Mouse (Mus musculus): ENCODE measurements around the gene Bean1. TPM values are rescaled to one million over a fixed set of nuclear protein-coding genes. Genes with fewer than 3 reads are reported as not detected.

Bean1 gene
- polyA plus RNA-seq (2017; shearing (Covaris generic)), result 1.0 TPM

DNA sequence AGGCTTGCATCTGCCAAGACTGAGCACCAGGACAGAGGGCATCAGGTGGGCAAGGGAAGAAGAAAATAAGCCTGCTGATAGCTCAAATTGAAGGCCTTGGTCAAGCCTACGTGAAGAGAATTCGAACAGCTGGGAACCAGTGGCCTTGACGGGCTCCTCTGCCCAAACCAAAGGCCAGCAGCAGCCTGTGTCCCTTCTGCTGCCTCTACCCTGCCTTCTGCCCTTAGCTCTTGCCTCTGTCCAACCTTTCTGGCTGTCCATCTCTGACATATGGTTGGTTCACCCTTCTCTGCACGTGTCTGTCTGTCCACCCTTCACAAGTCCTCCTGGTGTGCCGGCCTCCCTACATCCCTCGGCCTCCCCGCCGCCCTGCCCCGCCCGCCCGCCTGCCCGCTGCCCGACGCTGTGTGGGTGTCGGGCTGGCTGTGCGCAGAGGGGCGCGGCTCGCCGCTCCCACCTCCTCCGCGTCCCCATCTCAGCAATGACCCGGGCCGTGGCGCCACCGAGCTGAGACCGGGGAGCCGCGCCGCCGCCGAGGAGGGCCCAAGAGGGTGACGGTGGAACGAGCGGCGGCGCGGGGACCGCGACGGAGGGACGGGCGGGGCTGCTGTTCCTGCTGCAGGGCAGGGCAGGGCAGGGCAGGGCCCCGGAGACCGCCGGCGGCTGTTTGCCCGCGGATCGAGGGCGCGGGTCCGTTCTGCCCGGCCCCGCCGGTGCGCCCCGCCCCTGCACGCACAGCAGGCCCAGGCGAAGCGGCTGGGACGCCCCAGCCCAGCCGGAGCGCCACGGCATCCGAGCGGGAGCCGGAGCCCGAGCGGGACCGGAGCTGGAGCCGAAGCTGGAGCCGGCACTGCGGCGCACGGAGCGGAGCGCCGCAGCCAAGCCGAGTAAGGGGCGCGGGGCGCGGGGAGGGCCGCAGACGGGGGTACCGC, at the start of gene Bean1:
Gene Bean1, plus strand, starts transcription at position 325 of the 932 bp plus-strand sequence.

DNA sequence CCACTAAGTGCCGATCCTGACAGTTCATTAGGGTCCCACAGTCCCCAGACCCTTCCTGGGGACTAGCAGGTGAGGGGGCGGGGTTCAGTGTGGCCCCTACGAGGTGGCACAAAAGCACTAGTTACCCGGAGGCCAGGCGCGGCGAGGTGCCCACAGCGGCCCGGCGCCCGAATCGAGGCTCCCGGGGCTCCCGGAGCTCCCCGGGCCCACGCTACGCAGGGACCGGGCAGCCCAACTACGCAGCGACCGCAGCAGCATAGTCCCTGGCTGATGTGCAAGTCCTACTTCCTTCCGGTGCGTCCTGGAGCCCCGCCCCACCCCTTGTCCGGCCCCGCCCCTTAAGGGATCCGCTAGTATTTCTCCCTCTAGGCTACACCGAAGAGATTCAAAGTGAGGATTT, 78.0 kb downstream of the Bean1 start, which contains the start of gene Tk2:
Gene Tk2, minus strand, starts transcription at position 283 of the 400 bp plus-strand sequence.

GRCm38 (mm10) chr8:104250439-104251367, 80.5 kb downstream of the Bean1 start, which contains the start of gene Cklf:
Gene Cklf, plus strand, starts transcription at chr8:104250861.

Other genes starting within 250 kb of the Bean1 start
- gene Cdh5, start 68.8 kb upstream of the Bean1 start, polyA plus RNA-seq (2017; shearing (Covaris generic)), result 0.85 TPM
- 60.2 TPM for gene Tk2, start 78.1 kb downstream of the Bean1 start, polyA plus RNA-seq (2017; shearing (Covaris generic))
- 71.4 TPM for gene Cklf, start 80.4 kb downstream of the Bean1 start, polyA plus RNA-seq (2017; shearing (Covaris generic))
- gene Cmtm2a, start 122.7 kb downstream of the Bean1 start, polyA plus RNA-seq (2017; shearing (Covaris generic)), result not detected
- gene Gm45711, start 139.6 kb downstream of the Bean1 start, polyA plus RNA-seq (2017; shearing (Covaris generic)), result not detected
- gene Cmtm1, start 139.7 kb downstream of the Bean1 start, polyA plus RNA-seq (2017; shearing (Covaris generic)), result not detected
- gene Gm11020, start 151.1 kb downstream of the Bean1 start, polyA plus RNA-seq (2017; shearing (Covaris generic)), result not detected
- not detected for gene Cmtm2b, start 151.8 kb downstream of the Bean1 start, polyA plus RNA-seq (2017; shearing (Covaris generic))
- gene Cmtm3, start 169.0 kb downstream of the Bean1 start, polyA plus RNA-seq (2017; shearing (Covaris generic)), result 5.7 TPM
- 0.87 TPM for gene Cmtm4, start 225.4 kb downstream of the Bean1 start, polyA plus RNA-seq (2017; shearing (Covaris generic))